ENCODE assay signal across 19 mouse cellular contexts in genomic region chr11:118479776-118480175, GRCm38 (mm10). TPM values are rescaled to one million over a fixed set of nuclear protein-coding genes. Genes with fewer than 3 reads are reported as not detected.
DNase-seq lines count a peak whose midpoint lies in the region; ATAC-seq lines count a peak whose summit lies in the region.
"Had no signal": no experiment of that assay in that cellular context is flagged by ENCODE, and none has a peak within 500 bp of the region (broad histone marks: within the 10 kb centered on the region; RNA-seq: fewer than 3 reads in every experiment).

No protein-coding gene starts in this region.

- no peak overlapping the region for H3K4me3 ChIP-seq in liver, embryonic 12.5 days
- no peak overlapping the region for H3K4me3 ChIP-seq in kidney, embryonic 15.5 days (replicated peaks)
- no peak overlapping the region for H3K4me3 ChIP-seq in forebrain, embryonic 16.5 days (replicated peaks; ENCODE audit: low read length)
- H3K4me3 ChIP-seq: embryonic facial prominence, embryonic 13.5 days; heart, embryonic 15.5 days; limb, embryonic 12.5 days; midbrain, embryonic 12.5 days had no signal

- no peak overlapping the region for H3K9ac ChIP-seq in liver, embryonic 12.5 days
- no peak overlapping the region for H3K9ac ChIP-seq in kidney, embryonic 15.5 days
- H3K9ac ChIP-seq in forebrain, embryonic 16.5 days (replicated peaks; ENCODE audit: low read depth, low read length) = no peak overlapping the region
- H3K9ac ChIP-seq: embryonic facial prominence, embryonic 13.5 days; heart, embryonic 15.5 days; limb, embryonic 12.5 days; midbrain, embryonic 12.5 days had no signal

- H3K36me3 ChIP-seq in liver, embryonic 12.5 days = peaks cover 54% of the 10 kb centered on the region
- peaks cover 24% of the 10 kb centered on the region for H3K36me3 ChIP-seq in kidney, embryonic 15.5 days
- H3K36me3 ChIP-seq in forebrain, embryonic 16.5 days (ENCODE audit: control insufficient read depth, insufficient read depth) = no peaks in the 10 kb centered on the region
- H3K36me3 ChIP-seq: heart, embryonic 15.5 days had no signal

- H3K4me1 ChIP-seq in liver, embryonic 12.5 days = peaks cover 26% of the 10 kb centered on the region
- peaks cover 8% of the 10 kb centered on the region for H3K4me1 ChIP-seq in kidney, embryonic 15.5 days
- H3K4me1 ChIP-seq in forebrain, embryonic 16.5 days (replicated peaks; ENCODE audit: control insufficient read depth, insufficient read depth, low read length) = peaks cover 13% of the 10 kb centered on the region

- H3K4me2 ChIP-seq in liver, embryonic 12.5 days = no peak overlapping the region
- H3K4me2 ChIP-seq in kidney, embryonic 15.5 days = no peak overlapping the region
- H3K4me2 ChIP-seq in forebrain, embryonic 16.5 days (ENCODE audit: low read length) = no peak overlapping the region
- H3K4me2 ChIP-seq: embryonic facial prominence, embryonic 13.5 days; heart, embryonic 15.5 days; limb, embryonic 12.5 days; midbrain, embryonic 12.5 days had no signal

- WGBS in liver, embryonic 12.5 days (ENCODE audit: insufficient replicate concordance) = 66% methylated on average over 12 of the region's 12 CpGs
- WGBS in kidney, embryonic 15.5 days = 76% methylated on average over 12 of the region's 12 CpGs
- WGBS in forebrain, embryonic 16.5 days = 91% methylated on average over 12 of the region's 12 CpGs

- H3K27ac ChIP-seq in liver, embryonic 12.5 days = no peak overlapping the region
- H3K27ac ChIP-seq in kidney, embryonic 15.5 days = peak overlapping the region; percentile 49; the same call in 1 of the 2 replicates
- no peak overlapping the region for H3K27ac ChIP-seq in forebrain, embryonic 16.5 days (ENCODE audit: low read length)
- H3K27ac ChIP-seq: embryonic facial prominence, embryonic 13.5 days; heart, embryonic 15.5 days; limb, embryonic 12.5 days; midbrain, embryonic 12.5 days had no signal

- ATAC-seq in liver, embryonic 12.5 days = no peak
- no peak for ATAC-seq in kidney, embryonic 15.5 days (replicated peaks; ENCODE audit: low FRiP score)
- no peak for ATAC-seq in forebrain, embryonic 16.5 days
- ATAC-seq: activated CD4-positive, CD25-positive, alpha-beta regulatory T cell, adult 4 months; forebrain, embryonic 14.5 days; hindbrain, embryonic 16.5 days had no signal

- peak; percentile 43 for DNase-seq in liver
- DNase-seq in adrenal gland, adult (ENCODE audit: inconsistent age in 2 of 2, low spot score in 1 of 2) = peak; percentile 87 to 94
- peak; percentile 92 for DNase-seq in adrenal gland, adult 2 months
- no peak for DNase-seq in thymus, postnatal 14 days
- DNase-seq in frontal cortex, postnatal 10 days (ENCODE audit: low spot score in 2 of 2) = no peak
- DNase-seq: cerebellum, postnatal 25 days; gastrocnemius, postnatal 14 days; lung, adult 2 months; right cerebral cortex, postnatal 25 days had no signal

- no peaks in the 10 kb centered on the region for H3K9me3 ChIP-seq in liver, embryonic 12.5 days (replicated peaks)
- H3K9me3 ChIP-seq in kidney, embryonic 15.5 days (replicated peaks) = no peaks in the 10 kb centered on the region
- H3K9me3 ChIP-seq in forebrain, embryonic 16.5 days (ENCODE audit: control insufficient read depth, low read length) = no peaks in the 10 kb centered on the region
- H3K9me3 ChIP-seq: embryonic facial prominence, embryonic 13.5 days; heart, embryonic 15.5 days; limb, embryonic 12.5 days; midbrain, embryonic 12.5 days had no signal

- H3K27me3 ChIP-seq in liver, embryonic 12.5 days (replicated peaks) = no peaks in the 10 kb centered on the region
- H3K27me3 ChIP-seq in kidney, embryonic 15.5 days = no peaks in the 10 kb centered on the region
- H3K27me3 ChIP-seq in forebrain, embryonic 16.5 days (replicated peaks; ENCODE audit: control insufficient read depth, insufficient read depth, low read length) = no peaks in the 10 kb centered on the region
- H3K27me3 ChIP-seq: embryonic facial prominence, embryonic 13.5 days; heart, embryonic 15.5 days; limb, embryonic 12.5 days had no signal

RNA-seq across cellular contexts. Expression of gene Engase, which starts 3.1 kb away (rescaled TPM):
- polyA plus RNA-seq in liver, embryonic 12.5 days (2016; fragmentation: Nextera tagmentation; extraction: Ambion mirVana) = 11.7 and 12.6 TPM in 2 replicates
- total RNA-seq in adrenal gland, adult 2 months (2021) = 10 to 100 TPM; 10.1 to 17.1 TPM
- polyA plus RNA-seq in adrenal gland, adult 2 months (2012; rRNA removed) = 26.4 and 40.6 TPM in 2 replicates
- polyA plus RNA-seq in kidney, embryonic 15.5 days (2015; fragmentation: Nextera tagmentation; extraction: Ambion mirVana) = 5.4 and 8.7 TPM in 2 replicates
- polyA plus RNA-seq in forebrain, embryonic 16.5 days (2015; fragmentation: Nextera tagmentation; extraction: Ambion mirVana) = 6.7 and 7.1 TPM in 2 replicates

RNA-seq across cellular contexts. Expression of gene C1qtnf1, which starts 51.8 kb away (rescaled TPM):
- polyA plus RNA-seq in liver, embryonic 12.5 days (2016; fragmentation: Nextera tagmentation; extraction: Ambion mirVana) = 1.8 and 2.2 TPM in 2 replicates
- 10 to 100 TPM; 14.8 to 24.8 TPM for total RNA-seq in adrenal gland, adult 2 months (2021)
- polyA plus RNA-seq in adrenal gland, adult 2 months (2012; rRNA removed) = 14.6 and 17.9 TPM in 2 replicates
- 5.9 and 7.2 TPM in 2 replicates for polyA plus RNA-seq in kidney, embryonic 15.5 days (2015; fragmentation: Nextera tagmentation; extraction: Ambion mirVana)
- 3.2 and 3.3 TPM in 2 replicates for polyA plus RNA-seq in forebrain, embryonic 16.5 days (2015; fragmentation: Nextera tagmentation; extraction: Ambion mirVana)
- polyA plus RNA-seq: activated CD4-positive, CD25-positive, alpha-beta regulatory T cell, adult 4 months had no signal

Comparison
In these comparisons a context has a peak if more than half of its experiments do, and no peak if none do; other contexts are left out.
1. DNase-seq: peak in liver (single experiment), adrenal gland, adult (2 of 2) and adrenal gland, adult 2 months (single experiment); none in thymus, postnatal 14 days (single experiment) and frontal cortex, postnatal 10 days (0 of 2).